Mouse (Mus musculus) ES-E14 (cell line): ENCODE results near the gene Robo2.

Experiments used
- CHD2 ChIP-seq: IDR thresholded peaks from 2 replicates; pipeline ENCODE4 v1.6.1; 2014; ENCODE audit warnings: mild to moderate bottlenecking, low read depth, low read length, inconsistent platforms
- MAFK ChIP-seq: IDR thresholded peaks from 2 replicates; pipeline ENCODE4 v1.6.1; 2014; ENCODE audit warnings: mild to moderate bottlenecking, low read depth, low read length, inconsistent platforms; ENCODE audit not compliant: insufficient read depth
- ZNF384 ChIP-seq: IDR thresholded peaks from 2 replicates; pipeline ENCODE4 v1.6.1; 2012; ENCODE audit warnings: low read depth, low read length, inconsistent platforms

- TF ChIP-seq MAFK (no peak), CHD2 (no peak), ZNF384 (no peak)
Measured at GRCm38 (mm10) chr16:74089951-74090350, 321.7 kb downstream of the Robo2 start.
